Mouse (Mus musculus): ENCODE data around the gene Carmil2. TPM values are rescaled to one million over a fixed set of nuclear protein-coding genes. Genes with fewer than 3 reads are reported as not detected.

Gene Carmil2
- total RNA-seq, 2 experiments from 2014 or later = 0.18 to 0.35 TPM

DNA sequence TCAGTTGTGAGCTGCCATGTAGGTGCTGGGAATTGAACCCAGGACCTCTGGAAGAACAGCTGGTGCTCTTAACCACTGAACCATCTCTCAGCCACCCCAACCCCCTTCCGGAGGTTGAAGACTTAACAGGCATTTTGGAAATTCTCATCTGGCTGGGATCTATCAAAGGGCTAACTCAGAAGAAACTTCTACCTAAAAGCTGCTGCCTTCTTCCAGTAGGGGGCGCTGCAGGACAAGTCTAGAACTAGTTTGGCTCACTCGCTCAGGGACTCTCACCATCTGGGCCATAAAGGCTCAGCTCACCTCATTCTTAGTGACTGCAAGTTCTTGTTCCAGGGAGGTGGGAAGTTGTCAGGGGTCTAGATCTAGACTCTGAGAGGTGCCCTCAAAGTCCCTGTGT lies 28.1 kb downstream of the Carmil2 start:
- intact Hi-C loops (cut with DNase I; ENCODE audit: low total_unique reads) = loop anchor here (5.0 kb wide), 2 partner anchors 118 to 213 kb away; no protein-coding TSS in a partner anchor
- DNase-seq = peak; percentile 87

DNA sequence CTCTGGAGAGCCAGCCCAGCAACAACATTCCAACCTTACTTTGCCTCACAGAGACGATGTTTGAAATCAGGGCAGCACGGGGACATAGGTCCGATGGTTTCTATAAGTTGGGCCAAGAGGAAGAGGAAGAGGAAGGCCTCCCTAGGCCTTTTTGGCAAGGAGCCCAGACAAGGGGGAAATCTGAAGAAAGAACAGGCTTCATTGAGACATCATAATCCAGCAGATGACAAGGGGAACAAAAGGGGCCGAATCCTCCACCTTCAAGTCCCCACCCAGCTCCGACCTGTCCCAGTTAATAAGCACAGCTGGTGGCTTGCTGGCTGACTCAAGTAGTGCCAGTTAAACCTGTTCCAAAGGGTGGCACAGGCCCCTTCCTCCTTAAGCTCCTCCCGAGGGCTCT lies 29.0 kb downstream of the Carmil2 start:
- no peak for DNase-seq
- intact Hi-C loops (cut with DNase I; ENCODE audit: low total_unique reads) = no loop called here

DNA sequence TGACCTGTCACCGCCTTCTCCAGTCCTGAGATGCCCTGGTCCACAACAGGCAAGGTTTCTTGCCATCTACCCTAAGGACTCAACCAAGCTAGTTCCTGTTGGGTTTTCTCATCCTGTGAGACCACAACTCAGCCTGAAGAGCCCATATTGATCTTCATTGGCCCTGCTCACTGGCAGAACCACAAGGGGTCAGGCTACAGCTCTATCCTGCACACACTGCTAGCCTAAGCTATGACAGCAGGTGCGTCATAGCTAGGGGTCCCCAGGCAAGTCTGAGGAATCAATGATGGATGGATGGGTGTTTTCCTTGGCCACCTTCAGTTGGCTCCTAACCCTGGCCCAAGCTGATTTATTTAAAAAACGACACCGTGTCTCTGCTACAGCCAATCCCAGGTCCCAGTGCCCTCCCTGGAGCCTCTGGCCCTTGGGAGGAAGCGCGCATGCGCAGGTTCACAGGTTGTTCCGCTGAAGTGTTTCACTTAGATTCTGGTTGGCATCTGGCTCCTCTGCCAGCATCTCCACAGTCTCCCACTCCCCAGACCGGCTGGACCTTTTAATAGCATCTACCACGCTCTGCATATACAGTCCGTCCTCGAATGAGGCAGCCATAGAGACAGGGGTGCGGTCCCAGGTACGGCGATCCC lies 30.4 kb downstream of the Carmil2 start:
- DNase-seq = no peak
- intact Hi-C loops (cut with DNase I; ENCODE audit: low total_unique reads) = no loop called here

DNA sequence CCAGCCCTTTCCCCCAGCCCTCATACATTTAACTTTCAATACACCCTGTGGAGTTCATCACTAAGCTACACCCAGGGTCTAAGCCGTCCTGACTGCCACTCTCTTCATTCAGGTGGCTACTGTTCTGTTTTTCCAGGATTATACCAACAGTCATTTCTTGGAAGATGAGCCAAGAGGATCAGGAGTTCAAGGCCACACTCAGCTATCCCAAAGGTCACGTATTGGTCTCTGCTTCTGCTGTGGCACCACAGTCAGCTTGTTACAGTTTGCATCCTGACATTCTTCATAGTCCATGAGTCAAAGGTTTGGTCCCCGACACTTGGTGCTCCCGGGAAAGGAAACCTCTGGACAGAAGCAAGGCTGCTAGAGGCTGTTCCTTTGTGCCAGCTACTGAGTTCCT lies 33.6 kb downstream of the Carmil2 start:
- intact Hi-C loops (cut with DNase I; ENCODE audit: low total_unique reads) = no loop called here
- DNase-seq = no peak

DNA sequence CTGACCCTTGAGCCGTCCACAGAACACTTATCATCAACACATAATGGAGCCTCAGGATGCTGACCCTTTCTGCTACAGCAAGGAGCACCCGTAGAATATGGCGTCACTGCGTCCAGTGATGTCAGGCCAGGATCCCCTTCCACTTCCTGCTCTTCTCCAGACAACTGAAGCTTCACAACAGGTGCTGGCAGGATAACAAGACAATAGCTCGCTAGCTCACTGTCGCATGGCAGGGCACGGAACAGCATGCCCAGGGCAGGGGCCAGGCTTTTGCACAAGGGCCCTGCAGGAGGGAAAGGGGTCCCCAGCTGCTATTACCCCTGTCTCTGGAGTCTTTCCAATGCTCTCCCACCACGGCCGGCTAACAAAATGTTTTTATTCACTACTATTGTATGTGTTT lies 36.8 kb downstream of the Carmil2 start:
- intact Hi-C loops (cut with DNase I; ENCODE audit: low total_unique reads) = no loop called here
- DNase-seq = no peak

DNA sequence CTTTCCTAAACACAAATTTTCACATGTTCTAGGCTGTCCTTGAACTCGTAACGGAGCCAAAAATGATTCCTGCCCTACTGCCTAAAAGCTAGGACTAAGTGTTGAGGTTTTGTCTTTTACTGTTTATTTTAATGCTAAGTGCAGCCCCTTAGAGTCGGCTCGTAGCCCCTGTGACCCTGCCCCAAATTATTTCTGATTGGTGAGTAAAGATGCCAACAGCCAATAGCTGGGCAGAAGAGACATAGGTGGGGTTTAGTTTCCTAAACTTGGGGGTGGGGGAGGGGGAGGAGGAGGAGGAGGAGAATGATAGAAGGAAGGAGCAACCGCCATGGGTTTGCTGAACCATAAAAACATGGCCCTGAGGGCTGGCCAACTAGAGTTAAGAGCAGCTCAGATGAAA lies 39.7 kb downstream of the Carmil2 start:
- no peak for DNase-seq
- intact Hi-C loops (cut with DNase I; ENCODE audit: low total_unique reads) = no loop called here

DNA sequence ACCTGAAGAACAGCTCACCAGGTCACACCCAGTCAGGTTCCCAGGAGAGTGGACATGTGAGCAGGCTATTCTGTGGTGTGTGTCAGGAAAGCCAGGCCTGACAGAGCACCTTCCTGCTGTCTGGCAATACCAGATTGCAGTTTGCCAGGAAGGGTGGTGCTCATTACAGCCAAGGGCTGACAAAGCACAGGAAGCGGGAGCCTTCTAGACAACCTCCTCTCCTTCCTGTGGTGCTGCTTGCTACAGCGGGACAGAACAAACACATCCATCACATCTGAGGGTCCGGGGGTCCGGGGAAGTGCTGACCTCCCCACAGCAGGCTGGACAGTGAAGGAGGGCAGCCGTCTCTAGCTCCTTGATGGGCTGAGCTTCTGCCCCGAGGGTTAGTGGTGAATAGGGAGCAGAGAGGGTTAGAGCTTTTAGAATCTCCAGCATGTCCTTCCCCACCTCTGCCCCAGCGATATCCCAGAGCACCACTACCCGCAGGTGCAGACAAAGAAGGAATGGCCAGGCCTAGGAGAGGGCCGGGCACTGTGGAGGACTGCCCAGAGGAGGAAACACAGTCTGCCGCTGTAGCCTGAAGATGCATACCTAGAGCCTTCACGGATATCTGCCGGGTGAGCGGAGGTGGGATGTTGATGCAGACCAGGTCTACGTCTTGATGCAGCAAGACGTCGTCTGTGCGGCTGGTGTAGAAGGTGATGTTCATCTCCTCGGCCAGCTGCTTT lies 41.5 kb downstream of the Carmil2 start:
- DNase-seq = no peak
- intact Hi-C loops (cut with DNase I; ENCODE audit: low total_unique reads) = no loop called here

DNA sequence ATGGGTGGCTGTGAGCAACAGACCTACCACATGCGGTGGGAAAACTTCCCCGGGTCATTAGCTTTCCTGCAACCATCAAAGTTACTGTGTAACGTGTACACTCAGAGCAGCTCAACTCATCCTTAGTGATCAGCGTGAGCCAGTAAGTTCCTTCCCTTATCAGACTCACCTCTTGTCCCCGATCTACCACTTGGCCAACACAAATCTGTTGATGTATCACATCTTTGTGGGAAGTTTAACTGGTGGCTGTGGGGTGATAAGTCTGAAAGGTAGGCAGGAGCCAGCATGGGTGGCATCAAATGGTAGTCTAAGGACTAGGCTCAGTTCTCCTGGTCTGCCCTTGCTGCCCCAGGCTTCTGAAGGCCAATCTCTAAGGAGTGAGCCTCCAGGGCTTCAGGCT lies 46.1 kb downstream of the Carmil2 start:
- no peak for DNase-seq
- intact Hi-C loops (cut with DNase I; ENCODE audit: low total_unique reads) = no loop called here

DNA sequence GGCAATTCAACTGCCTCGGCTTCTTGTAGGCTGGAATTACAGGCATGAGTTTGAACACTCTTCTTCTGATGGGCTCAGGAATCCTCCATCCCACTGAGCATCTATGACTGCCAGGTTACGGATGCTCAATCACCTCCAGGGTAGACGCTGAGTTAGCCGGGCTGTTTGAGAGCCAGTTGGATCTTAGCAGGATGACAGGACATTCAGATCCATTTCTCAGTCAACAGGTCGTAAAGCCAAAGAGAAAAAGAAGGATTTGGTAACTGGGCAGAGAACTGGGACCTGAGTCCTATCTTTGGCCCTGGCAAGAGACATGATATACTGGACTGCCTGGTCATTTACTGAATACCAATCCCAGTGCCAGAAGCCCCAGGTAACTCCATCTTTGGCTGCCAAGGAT lies 53.1 kb downstream of the Carmil2 start:
- intact Hi-C loops (cut with DNase I; ENCODE audit: low total_unique reads) = no loop called here
- DNase-seq = peak; percentile 6

DNA sequence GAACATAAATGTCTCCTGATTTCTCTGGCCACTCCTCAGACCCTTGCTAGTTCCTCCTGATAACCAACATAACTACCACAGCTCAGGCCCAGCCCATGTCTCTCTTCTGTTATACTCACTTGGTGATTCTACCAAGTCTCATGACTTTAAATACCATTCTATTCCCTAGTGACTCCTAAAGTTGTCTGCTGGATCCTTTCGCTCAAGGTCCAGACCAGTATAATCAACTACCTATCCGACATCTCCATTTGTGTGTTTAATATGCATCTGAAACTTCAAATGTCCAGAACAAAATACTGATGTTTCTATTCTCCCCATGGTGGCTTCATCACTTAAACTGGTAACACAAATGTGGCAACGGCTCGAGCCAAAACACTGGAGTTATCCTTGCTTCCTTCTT lies 57.2 kb downstream of the Carmil2 start:
- no peak for DNase-seq
- intact Hi-C loops (cut with DNase I; ENCODE audit: low total_unique reads) = no loop called here

Other genes starting within 250 kb of the Carmil2 start
- gene Tppp3, start 214.7 kb upstream of the Carmil2 start, total RNA-seq (2021) = 100 to 1,000 TPM; 191 to 254 TPM
- gene Zdhhc1, start 189.4 kb upstream of the Carmil2 start, total RNA-seq (2021) = 10 to 100 TPM; 10.1 to 11.2 TPM
- 1 to 10 TPM; 1.9 to 2.1 TPM for gene Hsd11b2, start 167.5 kb upstream of the Carmil2 start, total RNA-seq (2021)
- gene Atp6v0d1, start 120.2 kb upstream of the Carmil2 start, total RNA-seq (2021) = 10 to 100 TPM; 43.2 to 44.7 TPM
- 10 to 100 TPM; 18.9 to 20.6 TPM for gene Ripor1, start 81.0 kb upstream of the Carmil2 start, total RNA-seq (2021)
- 10 to 100 TPM; 34.5 TPM for gene Ctcf, start 49.7 kb upstream of the Carmil2 start, total RNA-seq (2021)
- 1 to 10 TPM in 1 of 2 experiments, under 1 TPM in 1; 0.73 to 1.7 TPM for gene Agrp, start 48.9 kb upstream of the Carmil2 start, total RNA-seq (2021)
- 10 to 100 TPM in 1 of 2 experiments, 1 to 10 TPM in 1; 9.2 to 10.3 TPM for gene Acd, start 14.8 kb downstream of the Carmil2 start, total RNA-seq (2021)
- gene Pard6a, start 14.9 kb downstream of the Carmil2 start, total RNA-seq (2021) = 1 to 10 TPM; 5.2 to 7.0 TPM
- not detected for gene 4933405L10Rik, start 21.4 kb downstream of the Carmil2 start, total RNA-seq (2021)
- 1 to 10 TPM; 1.6 to 1.7 TPM for gene Enkd1, start 21.9 kb downstream of the Carmil2 start, total RNA-seq (2021)
- 1 to 10 TPM; 7.8 to 7.9 TPM for gene Gfod2, start 72.4 kb downstream of the Carmil2 start, total RNA-seq (2021)
- gene Ranbp10, start 141.1 kb downstream of the Carmil2 start, total RNA-seq (2021) = 10 to 100 TPM; 20.1 to 20.2 TPM
- gene Tsnaxip1, start 141.5 kb downstream of the Carmil2 start, total RNA-seq (2021) = not detected
- gene Cenpt, start 167.0 kb downstream of the Carmil2 start, total RNA-seq (2021) = 1 to 10 TPM; 1.9 to 3.9 TPM
- gene Thap11, start 168.9 kb downstream of the Carmil2 start, total RNA-seq (2021) = 10 to 100 TPM; 19.6 to 22.7 TPM
- gene Nutf2, start 174.3 kb downstream of the Carmil2 start, total RNA-seq (2021) = 10 to 100 TPM; 63.8 to 66.0 TPM
- gene Edc4, start 194.6 kb downstream of the Carmil2 start, total RNA-seq (2021) = 10 to 100 TPM; 21.1 to 21.5 TPM
- under 1 TPM in 1 of 2 experiments, not detected in 1; 0.69 TPM for gene Nrn1l, start 207.3 kb downstream of the Carmil2 start, total RNA-seq (2021)
- gene Pskh1, start 214.2 kb downstream of the Carmil2 start, total RNA-seq (2021) = 10 to 100 TPM; 12.8 to 13.8 TPM
- not detected for gene Ctrl, start 247.6 kb downstream of the Carmil2 start, total RNA-seq (2021)